Mouse (Mus musculus) limb, embryonic 14.5 days (tissue): Measurements from ENCODE around the gene Olfr571. TPM values are rescaled to one million over a fixed set of nuclear protein-coding genes. Genes with fewer than 3 reads are reported as not detected.

Experiments used
- ATAC-seq: fragments of 200-750 bp; cut with Nextera tagmentation; 2 replicates; pipeline ENCODE4 v1.8.0; 2017; ENCODE audit warnings: low read depth, moderate number of reproducible peaks, moderate TSS enrichment; ENCODE audit not compliant: low FRiP score
- DNase-seq: peaks from one replicate; pipeline ENCODE4 v3.0.0-alpha.2; 2015; ENCODE audit warnings: low spot score
- H3K27ac ChIP-seq: fragments of 300-500 bp; sonication (generic); replicated peaks from 2 replicates; pipeline ENCODE4 v1.5.1; 2014; ENCODE audit warnings: low read depth, mild to moderate bottlenecking, low read length, moderate library complexity, mixed read lengths
- H3K27me3 ChIP-seq: fragments of 300-500 bp; sonication (generic); 2 replicates; pipeline ENCODE4 v1.6.1; 2014; ENCODE audit warnings: low read length, mixed read lengths; ENCODE audit not compliant: control insufficient read depth, insufficient read depth
- H3K36me3 ChIP-seq: fragments of 300-500 bp; sonication (generic); 2 replicates; pipeline ENCODE4 v1.6.1; 2014; ENCODE audit warnings: mild to moderate bottlenecking, low read length, moderate library complexity, mixed read lengths; ENCODE audit not compliant: control insufficient read depth, insufficient read depth
- H3K4me1 ChIP-seq: fragments of 300-500 bp; sonication (generic); 2 replicates; pipeline ENCODE4 v1.6.1; 2014; ENCODE audit warnings: antibody characterized with exemption, low read length, mixed read lengths; ENCODE audit not compliant: control insufficient read depth, insufficient read depth
- H3K4me2 ChIP-seq: fragments of 300-500 bp; sonication (generic); replicated peaks from 2 replicates; pipeline ENCODE4 v1.6.1; 2014; ENCODE audit warnings: low read depth, mild to moderate bottlenecking, low read length, moderate library complexity; ENCODE audit not compliant: severe bottlenecking
- H3K4me3 ChIP-seq: fragments of 300-500 bp; sonication (generic); replicated peaks from 2 replicates; pipeline ENCODE4 v1.5.1; 2014; ENCODE audit warnings: low read length
- H3K9ac ChIP-seq: fragments of 300-500 bp; sonication (generic); 2 replicates; pipeline ENCODE4 v1.6.1; 2014; ENCODE audit warnings: mild to moderate bottlenecking, low read depth, low read length, moderate library complexity; ENCODE audit not compliant: severe bottlenecking
- H3K9me3 ChIP-seq: fragments of 300-500 bp; sonication (generic); 2 replicates; pipeline ENCODE4 v1.6.1; 2016; ENCODE audit warnings: low read length; ENCODE audit not compliant: control insufficient read depth
- POLR2A ChIP-seq: fragments of 200-500 bp; IDR thresholded peaks from 2 replicates; pipeline ENCODE4 v1.8.0; 2012; ENCODE audit warnings: inconsistent platforms, mild to moderate bottlenecking, moderate library complexity, borderline replicate concordance; ENCODE audit not compliant: insufficient read depth, insufficient read length; ENCODE audit errors: extremely low read depth
- WGBS: fragments of 180-500 bp; shearing (Covaris S2); extraction: QIAGEN DNeasy Blood & Tissue Kit; methylation state at CpG from one replicate; pipeline ENCODE4 v1.1.7; 2014; 5-methylcytosine and 5-hydroxymethylcytosine counted together
- polyA plus RNA-seq, 2 experiments: library from polyadenylated mRNA; depleted of rRNA in 1 of 2; stranded (reverse) in 1 of 2; unstranded in 1 of 2; fragments of >200 nt; fragmentation: Nextera tagmentation in 1 of 2; extraction: Ambion mirVana in 1 of 2; gene quantifications; 2 replicates each; pipeline versions ENCODE4 v1.2.1 to v1.2.3; 2012 to 2014

Olfr571 gene
- not detected in 2 replicates for polyA plus RNA-seq (2012; rRNA removed)
- polyA plus RNA-seq (2014; fragmentation: Nextera tagmentation; extraction: Ambion mirVana): not detected in 2 replicates

DNA sequence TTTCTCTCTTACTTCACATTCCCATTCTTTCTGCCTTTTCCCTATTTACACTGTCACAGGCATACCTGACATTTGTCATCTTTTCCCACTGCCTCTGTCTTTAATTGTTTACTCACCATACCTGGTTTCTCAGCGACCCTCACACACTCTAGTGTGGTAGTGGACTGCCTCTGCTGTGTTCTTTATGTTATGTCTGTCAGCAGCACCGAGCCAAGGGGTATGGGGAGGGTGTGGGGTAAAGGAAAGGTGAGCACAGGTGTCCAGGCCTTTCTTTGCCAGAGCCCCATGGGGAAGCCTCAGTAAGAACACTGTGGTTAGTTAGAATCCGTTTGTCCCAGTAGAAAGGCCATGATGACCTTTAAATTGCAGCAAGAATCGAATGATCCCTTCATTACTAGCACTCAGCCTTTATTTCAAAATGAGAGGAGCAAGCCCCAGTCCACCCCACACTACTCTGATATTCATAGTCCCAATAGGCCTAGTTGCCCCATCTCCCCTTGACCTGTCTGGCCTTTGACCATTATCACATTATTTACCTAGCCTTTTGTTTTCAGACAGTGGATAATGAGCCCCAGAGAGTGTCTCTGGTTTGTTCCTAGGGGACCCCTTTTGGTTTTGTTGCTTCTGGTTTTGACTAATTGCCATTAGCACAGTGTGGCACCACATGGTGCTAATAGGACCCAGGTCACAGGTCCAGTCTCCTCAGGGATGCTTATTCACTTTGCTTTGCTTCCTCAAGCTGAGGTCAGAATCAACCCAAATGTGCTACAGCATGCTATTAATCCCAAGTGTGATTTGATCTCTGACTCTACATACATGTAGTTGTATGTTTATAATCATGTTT is at the start of gene Olfr571:
TSS of gene Olfr571 (minus strand) at position 505 of the 844 bp plus-strand sequence.
- WGBS: 58% methylated on average over 4 of the region's 4 CpGs
- no peaks in the 10 kb centered on the region for H3K9me3 ChIP-seq
- H3K9ac ChIP-seq: no peak within 1 kb of the TSS
- no peak within 1 kb of the TSS for H3K4me2 ChIP-seq
- ATAC-seq (no peak), DNase-seq (no peak)
- H3K36me3 ChIP-seq: no peaks in the 10 kb centered on the region
- H3K4me1 ChIP-seq: no peaks in the 10 kb centered on the region
- no peak within 1 kb of the TSS for H3K4me3 ChIP-seq
- no peak within 1 kb of the TSS for H3K27ac ChIP-seq
- no peak for TF ChIP-seq POLR2A
- no peaks in the 10 kb centered on the region for H3K27me3 ChIP-seq

DNA sequence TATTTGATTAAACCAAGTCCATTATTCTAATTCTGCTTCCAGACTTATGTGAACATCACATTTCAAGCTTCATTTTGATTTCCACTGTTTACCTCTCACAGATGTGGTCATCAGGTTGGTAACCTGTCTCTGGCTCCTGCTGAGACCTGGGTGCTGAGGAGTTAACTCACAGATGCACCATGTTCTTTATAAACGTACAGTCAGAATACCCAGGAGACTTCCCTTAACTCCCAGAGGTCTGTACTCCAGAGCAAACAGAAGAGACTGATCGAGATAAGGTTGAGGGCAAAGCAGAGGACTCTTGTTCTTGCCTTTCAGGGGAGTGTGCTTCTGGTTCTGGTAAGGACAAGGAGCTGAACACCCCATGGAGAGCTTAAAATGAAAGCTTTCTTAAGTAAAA is 45.0 kb upstream of the Olfr571 start, which contains the start of gene Olfr576:
TSS of gene Olfr576 (plus strand) at position 301 of the 400 bp plus-strand sequence.
- WGBS: 44% methylated on average over 2 of the region's 2 CpGs
- Histone ChIP-seq H3K9ac (no peak within 1 kb of the TSS), H3K4me2 (no peak within 1 kb of the TSS), H3K27ac (no peak within 1 kb of the TSS), H3K36me3 (no peaks in the 10 kb centered on the region), H3K4me1 (no peaks in the 10 kb centered on the region), H3K27me3 (no peaks in the 10 kb centered on the region), H3K4me3 (no peak within 1 kb of the TSS), H3K9me3 (no peaks in the 10 kb centered on the region)
- DNase-seq: no peak
- no peak for ATAC-seq
- TF ChIP-seq POLR2A: no peak

DNA sequence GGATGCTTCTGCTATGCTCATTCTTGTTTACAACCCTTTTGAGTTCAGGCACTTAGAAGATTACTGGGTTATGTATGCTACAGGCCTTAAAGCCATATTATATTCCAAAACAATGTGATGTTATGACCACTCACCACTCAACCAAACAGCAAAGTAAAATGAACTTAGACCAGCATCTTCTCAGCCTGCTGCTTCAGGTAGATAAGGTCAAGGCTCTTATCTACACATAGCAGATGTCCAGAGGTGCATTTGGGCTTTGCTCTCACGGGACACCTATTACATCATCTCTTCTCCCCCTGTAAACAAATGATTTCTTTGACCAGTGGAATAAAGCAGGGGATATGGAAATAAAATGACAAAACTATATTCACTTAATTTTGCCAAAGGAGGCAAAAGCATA is 41.3 kb upstream of the Olfr571 start, which contains the start of gene Olfr575:
TSS of gene Olfr575 (minus strand) at position 183 of the 400 bp plus-strand sequence.
- ATAC-seq (no peak), DNase-seq (no peak)
- H3K4me2 ChIP-seq: no peak within 1 kb of the TSS
- WGBS: 67% methylated on average over 1 of the region's 1 CpGs
- H3K36me3 ChIP-seq: no peaks in the 10 kb centered on the region
- H3K4me3 ChIP-seq: no peak within 1 kb of the TSS
- TF ChIP-seq POLR2A: no peak
- no peak within 1 kb of the TSS for H3K27ac ChIP-seq
- H3K4me1 ChIP-seq: no peaks in the 10 kb centered on the region
- H3K27me3 ChIP-seq: no peaks in the 10 kb centered on the region
- H3K9me3 ChIP-seq: no peaks in the 10 kb centered on the region
- no peak within 1 kb of the TSS for H3K9ac ChIP-seq

DNA sequence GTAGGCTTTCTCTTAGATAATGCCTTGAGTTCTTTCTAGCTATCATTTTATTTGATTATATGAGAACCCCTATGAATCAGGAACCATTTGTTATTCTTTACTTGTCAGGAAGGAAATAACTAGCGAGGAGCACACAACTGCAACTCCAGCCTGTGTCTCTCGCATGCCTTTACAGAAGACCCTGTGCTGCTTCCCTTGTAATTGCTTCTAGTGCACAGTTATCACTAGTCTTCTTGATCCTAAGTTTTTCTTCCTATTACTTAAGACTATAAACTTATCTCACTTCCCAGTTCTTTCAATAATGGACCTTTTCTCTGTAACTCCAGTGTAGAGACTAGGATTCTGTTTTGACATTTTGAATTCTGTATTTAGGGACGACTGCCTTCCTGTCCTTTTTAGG is 40.8 kb upstream of the Olfr571 start:
- DNase-seq (no peak), ATAC-seq (no peak)
- Histone ChIP-seq H3K36me3 (no peaks in the 10 kb centered on the region), H3K4me3 (no peak overlapping the region), H3K27ac (no peak overlapping the region), H3K4me2 (no peak overlapping the region), H3K9me3 (no peaks in the 10 kb centered on the region), H3K27me3 (no peaks in the 10 kb centered on the region), H3K9ac (no peak overlapping the region), H3K4me1 (no peaks in the 10 kb centered on the region)
- 69% methylated on average over 3 of the region's 3 CpGs for WGBS
- TF ChIP-seq POLR2A: no peak

DNA sequence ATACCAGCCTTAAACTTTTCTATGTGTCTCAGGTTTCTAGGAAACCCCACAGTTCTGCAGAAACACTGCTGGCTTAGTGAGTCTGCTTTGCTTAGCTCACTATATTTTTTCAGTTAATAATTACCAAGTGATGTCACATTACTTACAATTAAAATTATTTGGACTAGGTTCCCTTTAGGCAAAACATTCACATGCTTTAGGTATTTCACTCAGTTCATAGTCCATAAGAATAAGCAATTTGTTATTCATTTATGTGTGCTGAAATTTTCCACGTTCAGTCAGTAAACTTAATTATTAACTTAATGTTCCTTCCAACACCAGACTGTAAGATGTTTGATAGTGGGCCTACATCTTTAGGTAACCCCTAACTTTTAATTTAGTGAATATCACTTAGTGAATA is 33.4 kb upstream of the Olfr571 start:
- H3K27me3 ChIP-seq: no peaks in the 10 kb centered on the region
- no peak overlapping the region for H3K4me3 ChIP-seq
- no peaks in the 10 kb centered on the region for H3K9me3 ChIP-seq
- no peak for TF ChIP-seq POLR2A
- no peak overlapping the region for H3K9ac ChIP-seq
- DNase-seq: no peak
- no peaks in the 10 kb centered on the region for H3K4me1 ChIP-seq
- WGBS: 44% methylated on average over 1 of the region's 1 CpGs
- ATAC-seq: no peak
- no peak overlapping the region for H3K4me2 ChIP-seq
- no peak overlapping the region for H3K27ac ChIP-seq
- no peaks in the 10 kb centered on the region for H3K36me3 ChIP-seq
